Mouse (Mus musculus): ENCODE data around the gene Yod1. TPM values are rescaled to one million over a fixed set of nuclear protein-coding genes. Genes with fewer than 3 reads are reported as not detected.

The Yod1 gene
- polyA plus RNA-seq, 1 experiment from 2014 or later: 7.1 TPM

- H3K9me3 ChIP-seq (ENCODE audit: control insufficient read depth, low read length): no peaks in the 10 kb centered on the region
- peaks cover 8 to 12% of the 10 kb centered on the region in 2 experiments; a peak in 3 of 4 replicates for H3K4me1 ChIP-seq (ENCODE audit: control insufficient read depth in 2 of 2, insufficient read depth in 2 of 2, low read length in 2 of 2)
- WGBS: 83% methylated on average over 4 of the region's 4 CpGs
- no peak for ATAC-seq (ENCODE audit: insufficient number of reproducible peaks, insufficient read depth, low FRiP score, low read depth)
- H3K27me3 ChIP-seq (ENCODE audit: control insufficient read depth, insufficient read depth, low read length): no peaks in the 10 kb centered on the region
- H3K27ac ChIP-seq (replicated peaks in 1 of 2; ENCODE audit: control insufficient read depth in 1 of 2, insufficient read depth in 1 of 2, low read depth in 2 of 2, low read length in 2 of 2): no peak overlapping the region
- no peak overlapping the region for H3K4me2 ChIP-seq (ENCODE audit: low read length)
- no peaks in the 10 kb centered on the region for H3K36me3 ChIP-seq (ENCODE audit: control insufficient read depth, insufficient read depth, low read length)
- H3K9ac ChIP-seq (ENCODE audit: low read length): no peak overlapping the region
- H3K4me3 ChIP-seq (ENCODE audit: control insufficient read depth in 1 of 2, insufficient read depth in 1 of 2, low read depth in 1 of 2, low read length in 2 of 2): no peak overlapping the region
Measured at GRCm38 (mm10) chr1:130733671-130734070, 16.5 kb downstream of the Yod1 start.

GRCm38 (mm10) chr1:130734452-130734851 lies 17.3 kb downstream of the Yod1 start:
- no peak overlapping the region for H3K4me2 ChIP-seq (ENCODE audit: low read length)
- no peaks in the 10 kb centered on the region for H3K9me3 ChIP-seq (ENCODE audit: control insufficient read depth, low read length)
- ATAC-seq (ENCODE audit: insufficient number of reproducible peaks, insufficient read depth, low FRiP score, low read depth): no peak
- H3K4me3 ChIP-seq (ENCODE audit: control insufficient read depth in 1 of 2, insufficient read depth in 1 of 2, low read depth in 1 of 2, low read length in 2 of 2): no peak overlapping the region
- no peak overlapping the region for H3K27ac ChIP-seq (replicated peaks in 1 of 2; ENCODE audit: control insufficient read depth in 1 of 2, insufficient read depth in 1 of 2, low read depth in 2 of 2, low read length in 2 of 2)
- H3K4me1 ChIP-seq (ENCODE audit: control insufficient read depth in 2 of 2, insufficient read depth in 2 of 2, low read length in 2 of 2): peaks cover 8 to 12% of the 10 kb centered on the region in 2 experiments; a peak in 3 of 4 replicates
- 52% methylated on average over 5 of the region's 5 CpGs for WGBS
- H3K36me3 ChIP-seq (ENCODE audit: control insufficient read depth, insufficient read depth, low read length): no peaks in the 10 kb centered on the region
- H3K9ac ChIP-seq (ENCODE audit: low read length): no peak overlapping the region
- no peaks in the 10 kb centered on the region for H3K27me3 ChIP-seq (ENCODE audit: control insufficient read depth, insufficient read depth, low read length)

- Histone ChIP-seq H3K27ac (replicated peaks in 1 of 2; ENCODE audit: control insufficient read depth in 1 of 2, insufficient read depth in 1 of 2, low read depth in 2 of 2, low read length in 2 of 2) (no peak overlapping the region), H3K9me3 (ENCODE audit: control insufficient read depth, low read length) (no peaks in the 10 kb centered on the region), H3K4me3 (ENCODE audit: control insufficient read depth in 1 of 2, insufficient read depth in 1 of 2, low read depth in 1 of 2, low read length in 2 of 2) (no peak overlapping the region), H3K9ac (ENCODE audit: low read length) (no peak overlapping the region), H3K36me3 (ENCODE audit: control insufficient read depth, insufficient read depth, low read length) (no peaks in the 10 kb centered on the region), H3K4me2 (ENCODE audit: low read length) (no peak overlapping the region), H3K4me1 (ENCODE audit: control insufficient read depth in 2 of 2, insufficient read depth in 2 of 2, low read length in 2 of 2) (peaks cover 8 to 12% of the 10 kb centered on the region in 2 experiments; a peak in 3 of 4 replicates), H3K27me3 (ENCODE audit: control insufficient read depth, insufficient read depth, low read length) (no peaks in the 10 kb centered on the region)
- no peak for ATAC-seq (ENCODE audit: insufficient number of reproducible peaks, insufficient read depth, low FRiP score, low read depth)
- WGBS: 45% methylated on average over 8 of the region's 8 CpGs
Measured at GRCm38 (mm10) chr1:130734852-130735251, 17.7 kb downstream of the Yod1 start.

- 46% methylated on average over 11 of the region's 11 CpGs for WGBS
Measured at GRCm38 (mm10) chr1:130737411-130737881, 20.3 kb downstream of the Yod1 start.

GRCm38 (mm10) chr1:130737916-130738315 lies 20.8 kb downstream of the Yod1 start:
- ATAC-seq (ENCODE audit: insufficient number of reproducible peaks, insufficient read depth, low FRiP score, low read depth): no peak
- H3K9me3 ChIP-seq (ENCODE audit: control insufficient read depth, low read length): no peaks in the 10 kb centered on the region
- WGBS: 87% methylated on average over 7 of the region's 7 CpGs
- H3K27me3 ChIP-seq (ENCODE audit: control insufficient read depth, insufficient read depth, low read length): no peaks in the 10 kb centered on the region
- H3K4me2 ChIP-seq (ENCODE audit: low read length): no peak overlapping the region
- H3K4me1 ChIP-seq (ENCODE audit: control insufficient read depth in 2 of 2, insufficient read depth in 2 of 2, low read length in 2 of 2): peaks cover 14 to 22% of the 10 kb centered on the region in 2 experiments
- H3K9ac ChIP-seq (ENCODE audit: low read length): no peak overlapping the region
- H3K36me3 ChIP-seq (ENCODE audit: control insufficient read depth, insufficient read depth, low read length): no peaks in the 10 kb centered on the region
- H3K4me3 ChIP-seq (ENCODE audit: control insufficient read depth in 1 of 2, insufficient read depth in 1 of 2, low read depth in 1 of 2, low read length in 2 of 2): no peak overlapping the region
- H3K27ac ChIP-seq (replicated peaks in 1 of 2; ENCODE audit: control insufficient read depth in 1 of 2, insufficient read depth in 1 of 2, low read depth in 2 of 2, low read length in 2 of 2): no peak overlapping the region

More at GRCm38 (mm10) chr1:130737411-130737881, 20.3 kb downstream of the Yod1 start:
- Histone ChIP-seq H3K9ac (ENCODE audit: low read length) (no peak overlapping the region), H3K9me3 (ENCODE audit: control insufficient read depth, low read length) (no peaks in the 10 kb centered on the region), H3K27me3 (ENCODE audit: control insufficient read depth, insufficient read depth, low read length) (no peaks in the 10 kb centered on the region), H3K4me2 (ENCODE audit: low read length) (no peak overlapping the region), H3K27ac (replicated peaks in 1 of 2; ENCODE audit: control insufficient read depth in 1 of 2, insufficient read depth in 1 of 2, low read depth in 2 of 2, low read length in 2 of 2) (no peak overlapping the region), H3K4me3 (ENCODE audit: control insufficient read depth in 1 of 2, insufficient read depth in 1 of 2, low read depth in 1 of 2, low read length in 2 of 2) (no peak overlapping the region), H3K36me3 (ENCODE audit: control insufficient read depth, insufficient read depth, low read length) (no peaks in the 10 kb centered on the region), H3K4me1 (ENCODE audit: control insufficient read depth in 2 of 2, insufficient read depth in 2 of 2, low read length in 2 of 2) (peaks cover 14 to 22% of the 10 kb centered on the region in 2 experiments)
- no peak for ATAC-seq (ENCODE audit: insufficient number of reproducible peaks, insufficient read depth, low FRiP score, low read depth)

GRCm38 (mm10) chr1:130738551-130739106 lies 21.5 kb downstream of the Yod1 start:
- H3K27me3 ChIP-seq (ENCODE audit: control insufficient read depth, insufficient read depth, low read length): no peaks in the 10 kb centered on the region
- no peak for ATAC-seq (ENCODE audit: insufficient number of reproducible peaks, insufficient read depth, low FRiP score, low read depth)
- H3K36me3 ChIP-seq (ENCODE audit: control insufficient read depth, insufficient read depth, low read length): no peaks in the 10 kb centered on the region
- H3K9me3 ChIP-seq (ENCODE audit: control insufficient read depth, low read length): no peaks in the 10 kb centered on the region
- H3K9ac ChIP-seq (ENCODE audit: low read length): no peak overlapping the region
- H3K4me3 ChIP-seq (ENCODE audit: control insufficient read depth in 1 of 2, insufficient read depth in 1 of 2, low read depth in 1 of 2, low read length in 2 of 2): no peak overlapping the region
- no peak overlapping the region for H3K27ac ChIP-seq (replicated peaks in 1 of 2; ENCODE audit: control insufficient read depth in 1 of 2, insufficient read depth in 1 of 2, low read depth in 2 of 2, low read length in 2 of 2)
- 82% methylated on average over 3 of the region's 3 CpGs for WGBS
- peaks cover 14 to 20% of the 10 kb centered on the region in 2 experiments for H3K4me1 ChIP-seq (ENCODE audit: control insufficient read depth in 2 of 2, insufficient read depth in 2 of 2, low read length in 2 of 2)
- H3K4me2 ChIP-seq (ENCODE audit: low read length): no peak overlapping the region

GRCm38 (mm10) chr1:130739636-130740035 lies 22.5 kb downstream of the Yod1 start:
- Histone ChIP-seq H3K36me3 (ENCODE audit: control insufficient read depth, insufficient read depth, low read length) (no peaks in the 10 kb centered on the region), H3K4me3 (ENCODE audit: control insufficient read depth in 1 of 2, insufficient read depth in 1 of 2, low read depth in 1 of 2, low read length in 2 of 2) (no peak overlapping the region), H3K9ac (ENCODE audit: low read length) (no peak overlapping the region), H3K27ac (replicated peaks in 1 of 2; ENCODE audit: control insufficient read depth in 1 of 2, insufficient read depth in 1 of 2, low read depth in 2 of 2, low read length in 2 of 2) (no peak overlapping the region), H3K4me1 (ENCODE audit: control insufficient read depth in 2 of 2, insufficient read depth in 2 of 2, low read length in 2 of 2) (peaks cover 14 to 19% of the 10 kb centered on the region in 2 experiments), H3K27me3 (ENCODE audit: control insufficient read depth, insufficient read depth, low read length) (no peaks in the 10 kb centered on the region), H3K9me3 (ENCODE audit: control insufficient read depth, low read length) (no peaks in the 10 kb centered on the region), H3K4me2 (ENCODE audit: low read length) (no peak overlapping the region)
- 79% methylated on average over 3 of the region's 3 CpGs for WGBS
- ATAC-seq (ENCODE audit: insufficient number of reproducible peaks, insufficient read depth, low FRiP score, low read depth): no peak

GRCm38 (mm10) chr1:130740227-130740648 lies 23.1 kb downstream of the Yod1 start:
- ATAC-seq (ENCODE audit: insufficient number of reproducible peaks, insufficient read depth, low FRiP score, low read depth): no peak
- Histone ChIP-seq H3K4me3 (ENCODE audit: control insufficient read depth in 1 of 2, insufficient read depth in 1 of 2, low read depth in 1 of 2, low read length in 2 of 2) (no peak overlapping the region), H3K9ac (ENCODE audit: low read length) (no peak overlapping the region), H3K4me2 (ENCODE audit: low read length) (no peak overlapping the region), H3K27me3 (ENCODE audit: control insufficient read depth, insufficient read depth, low read length) (no peaks in the 10 kb centered on the region), H3K4me1 (ENCODE audit: control insufficient read depth in 2 of 2, insufficient read depth in 2 of 2, low read length in 2 of 2) (peaks cover 10 to 16% of the 10 kb centered on the region in 2 experiments), H3K27ac (replicated peaks in 1 of 2; ENCODE audit: control insufficient read depth in 1 of 2, insufficient read depth in 1 of 2, low read depth in 2 of 2, low read length in 2 of 2) (no peak overlapping the region; a peak in 1 of 4 replicates), H3K9me3 (ENCODE audit: control insufficient read depth, low read length) (no peaks in the 10 kb centered on the region), H3K36me3 (ENCODE audit: control insufficient read depth, insufficient read depth, low read length) (no peaks in the 10 kb centered on the region)
- 31% methylated on average over 4 of the region's 4 CpGs for WGBS

Data from heart, embryonic 14.5 days (tissue).